Mouse (Mus musculus): ENCODE results near the gene Haus3. TPM values are rescaled to one million over a fixed set of nuclear protein-coding genes. Genes with fewer than 3 reads are reported as not detected.

Gene Haus3
- polyA plus RNA-seq, 1 experiment from 2014 or later = 14.2 TPM

DNA sequence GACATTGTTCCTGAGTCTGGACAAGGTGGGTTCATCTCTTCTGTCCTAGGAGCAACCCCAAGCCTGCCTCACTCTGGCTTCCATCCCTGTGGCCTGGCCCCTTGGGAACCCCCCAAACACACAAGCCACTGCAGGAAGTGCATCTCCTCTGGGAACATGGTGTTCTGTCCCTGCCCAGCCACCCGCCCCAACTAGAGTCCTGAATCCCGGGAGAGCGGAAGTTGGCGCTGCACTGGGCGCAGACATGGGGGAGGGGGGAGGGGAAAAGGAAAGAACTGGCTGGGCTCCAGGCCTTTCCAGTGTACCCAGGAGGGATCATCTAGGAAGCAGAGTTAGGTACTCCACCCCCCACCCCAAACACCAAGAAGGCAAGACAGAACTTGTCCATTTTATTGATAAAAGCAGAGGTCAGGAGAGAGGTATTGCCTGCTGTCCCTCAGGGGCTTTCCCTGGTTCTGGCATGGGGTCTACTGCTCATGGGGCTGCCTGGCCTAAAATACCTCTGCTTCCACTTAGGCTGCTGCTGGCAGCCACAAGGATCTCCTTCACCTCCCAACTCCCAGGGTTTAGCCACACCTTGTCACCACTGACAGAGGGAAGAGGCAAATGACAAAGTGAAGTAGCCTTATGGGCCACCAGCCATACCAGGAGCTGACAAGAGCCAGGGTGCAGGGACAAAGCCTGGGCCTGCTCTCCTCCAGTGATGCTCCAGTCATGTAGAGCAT is 14.0 kb upstream of the Haus3 start:
- peaks cover 12% of the 10 kb centered on the region for H3K36me3 ChIP-seq (ENCODE audit: control insufficient read depth, insufficient read depth, low read length)
- H3K27me3 ChIP-seq (replicated peaks; ENCODE audit: control insufficient read depth, insufficient read depth, low read length) = no peaks in the 10 kb centered on the region
- peak overlapping the region; percentile 9; the same call in 1 of the 2 replicates for H3K27ac ChIP-seq (ENCODE audit: low read depth, low read length)
- H3K4me1 ChIP-seq (ENCODE audit: control insufficient read depth, insufficient read depth, low read depth, low read length) = peaks cover 42% of the 10 kb centered on the region
- H3K9ac ChIP-seq (ENCODE audit: low read depth, low read length) = no peak overlapping the region
- H3K4me2 ChIP-seq (ENCODE audit: low read length) = no peak overlapping the region
- WGBS = 60% methylated on average over 5 of the region's 5 CpGs
- ATAC-seq = no peak
- no peak overlapping the region for H3K4me3 ChIP-seq (ENCODE audit: low read length)
- H3K9me3 ChIP-seq (ENCODE audit: control insufficient read depth, low read length) = no peaks in the 10 kb centered on the region

DNA sequence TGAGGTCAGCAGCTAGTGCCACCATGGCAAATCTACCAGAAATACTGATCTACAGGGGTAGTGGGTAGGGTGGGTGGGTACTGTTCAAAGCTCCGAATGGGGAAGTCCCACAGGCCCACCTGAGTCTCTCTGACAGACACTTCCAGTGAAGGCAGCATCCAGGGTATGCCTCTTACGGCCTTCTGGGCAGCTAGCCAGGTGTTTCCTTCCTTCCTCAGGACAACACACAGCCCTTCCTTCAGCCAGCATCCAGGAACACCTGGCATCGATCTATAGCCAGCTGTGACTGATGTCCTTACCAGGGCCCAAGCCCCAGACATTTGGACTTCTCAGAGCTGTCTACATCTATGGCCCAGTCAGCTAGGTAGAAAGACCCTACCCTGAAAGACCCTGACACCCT is 13.2 kb upstream of the Haus3 start:
- WGBS = 79% methylated on average over 3 of the region's 3 CpGs
- H3K9me3 ChIP-seq (ENCODE audit: control insufficient read depth, low read length) = no peaks in the 10 kb centered on the region
- H3K27ac ChIP-seq (ENCODE audit: low read depth, low read length) = no peak overlapping the region
- no peak overlapping the region for H3K9ac ChIP-seq (ENCODE audit: low read depth, low read length)
- H3K36me3 ChIP-seq (ENCODE audit: control insufficient read depth, insufficient read depth, low read length) = peaks cover 14% of the 10 kb centered on the region
- no peak overlapping the region for H3K4me3 ChIP-seq (ENCODE audit: low read length)
- no peaks in the 10 kb centered on the region for H3K27me3 ChIP-seq (replicated peaks; ENCODE audit: control insufficient read depth, insufficient read depth, low read length)
- no peak for ATAC-seq
- peaks cover 40% of the 10 kb centered on the region for H3K4me1 ChIP-seq (ENCODE audit: control insufficient read depth, insufficient read depth, low read depth, low read length)
- H3K4me2 ChIP-seq (ENCODE audit: low read length) = no peak overlapping the region

DNA sequence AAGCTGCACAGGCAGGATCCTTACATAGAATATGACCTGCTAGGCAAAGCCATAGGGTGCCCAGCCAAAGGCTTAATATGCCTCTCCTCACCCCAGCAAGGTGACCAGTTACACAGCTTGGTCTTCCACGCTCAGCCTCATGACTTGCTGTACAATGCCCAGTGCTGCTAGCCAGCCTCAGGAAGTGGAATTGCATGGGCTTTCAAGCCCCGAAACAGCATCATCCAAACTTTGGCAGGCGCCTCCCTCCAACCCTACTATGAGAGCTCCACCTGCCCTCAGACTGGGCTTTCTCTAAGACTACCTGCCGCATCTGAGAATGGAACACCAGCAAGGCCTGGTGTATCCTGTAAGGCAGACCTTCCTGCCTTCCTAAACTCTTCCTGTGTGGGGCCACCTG is 8.5 kb upstream of the Haus3 start:
- H3K27me3 ChIP-seq (replicated peaks; ENCODE audit: control insufficient read depth, insufficient read depth, low read length) = no peaks in the 10 kb centered on the region
- H3K4me1 ChIP-seq (ENCODE audit: control insufficient read depth, insufficient read depth, low read depth, low read length) = peaks cover 4% of the 10 kb centered on the region
- H3K4me2 ChIP-seq (ENCODE audit: low read length) = no peak overlapping the region
- no peak for ATAC-seq
- 88% methylated on average over 4 of the region's 4 CpGs for WGBS
- no peak overlapping the region for H3K9ac ChIP-seq (ENCODE audit: low read depth, low read length)
- H3K4me3 ChIP-seq (ENCODE audit: low read length) = no peak overlapping the region
- H3K36me3 ChIP-seq (ENCODE audit: control insufficient read depth, insufficient read depth, low read length) = peaks cover 41% of the 10 kb centered on the region
- H3K27ac ChIP-seq (ENCODE audit: low read depth, low read length) = no peak overlapping the region
- no peaks in the 10 kb centered on the region for H3K9me3 ChIP-seq (ENCODE audit: control insufficient read depth, low read length)

DNA sequence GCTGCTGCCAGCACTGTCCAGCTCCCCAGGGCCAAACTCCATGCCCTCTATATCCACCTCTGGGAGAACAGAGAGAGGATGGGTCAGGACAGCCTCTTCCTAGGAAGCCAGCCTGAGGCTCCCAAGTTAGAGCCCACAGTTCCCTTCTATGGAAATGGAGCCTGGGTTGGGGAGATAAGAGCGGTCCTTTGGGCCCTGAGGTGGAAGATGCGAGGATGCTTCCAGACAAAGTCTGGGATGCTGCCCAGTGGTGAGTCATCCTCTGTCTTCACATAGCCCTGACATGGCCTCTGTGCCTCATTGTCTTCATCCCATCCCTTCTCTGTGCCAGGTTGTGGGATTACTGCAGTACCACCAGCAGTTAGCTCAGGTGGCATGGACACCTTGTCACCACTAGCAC is 7.8 kb upstream of the Haus3 start:
- no peaks in the 10 kb centered on the region; the same call in 1 of the 2 replicates for H3K4me1 ChIP-seq (ENCODE audit: control insufficient read depth, insufficient read depth, low read depth, low read length)
- H3K36me3 ChIP-seq (ENCODE audit: control insufficient read depth, insufficient read depth, low read length) = peaks cover 39% of the 10 kb centered on the region
- no peak for ATAC-seq
- no peaks in the 10 kb centered on the region for H3K27me3 ChIP-seq (replicated peaks; ENCODE audit: control insufficient read depth, insufficient read depth, low read length)
- no peak overlapping the region for H3K4me2 ChIP-seq (ENCODE audit: low read length)
- WGBS = 87% methylated on average over 2 of the region's 2 CpGs
- H3K4me3 ChIP-seq (ENCODE audit: low read length) = no peak overlapping the region
- no peak overlapping the region for H3K27ac ChIP-seq (ENCODE audit: low read depth, low read length)
- no peak overlapping the region for H3K9ac ChIP-seq (ENCODE audit: low read depth, low read length)
- H3K9me3 ChIP-seq (ENCODE audit: control insufficient read depth, low read length) = no peaks in the 10 kb centered on the region

DNA sequence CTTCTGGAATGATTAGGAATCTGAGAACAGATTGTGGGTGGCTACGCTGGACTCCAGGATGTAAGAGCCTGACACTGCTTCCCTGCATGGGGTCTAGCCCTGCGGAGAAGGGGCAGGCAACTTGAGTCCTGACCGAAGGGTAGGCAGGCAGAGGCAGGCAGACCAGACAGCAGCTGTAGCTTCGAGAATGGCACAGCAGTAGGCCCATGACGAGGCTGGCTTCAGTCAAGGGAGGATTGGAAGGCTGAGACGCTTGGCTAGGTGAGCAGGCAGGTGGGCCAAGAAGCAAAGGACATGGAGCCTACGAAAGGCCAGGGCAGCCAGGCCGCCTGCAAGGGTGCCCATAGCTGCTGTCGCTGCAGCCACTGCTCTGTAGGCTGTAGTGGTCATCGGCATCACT is 7.4 kb upstream of the Haus3 start:
- no peak overlapping the region for H3K27ac ChIP-seq (ENCODE audit: low read depth, low read length)
- no peak overlapping the region for H3K4me2 ChIP-seq (ENCODE audit: low read length)
- peaks cover 35% of the 10 kb centered on the region for H3K36me3 ChIP-seq (ENCODE audit: control insufficient read depth, insufficient read depth, low read length)
- no peak overlapping the region for H3K9ac ChIP-seq (ENCODE audit: low read depth, low read length)
- H3K4me3 ChIP-seq (ENCODE audit: low read length) = no peak overlapping the region
- H3K4me1 ChIP-seq (ENCODE audit: control insufficient read depth, insufficient read depth, low read depth, low read length) = no peaks in the 10 kb centered on the region
- WGBS = 66% methylated on average over 10 of the region's 10 CpGs
- no peak for ATAC-seq
- H3K9me3 ChIP-seq (ENCODE audit: control insufficient read depth, low read length) = no peaks in the 10 kb centered on the region
- no peaks in the 10 kb centered on the region for H3K27me3 ChIP-seq (replicated peaks; ENCODE audit: control insufficient read depth, insufficient read depth, low read length)

DNA sequence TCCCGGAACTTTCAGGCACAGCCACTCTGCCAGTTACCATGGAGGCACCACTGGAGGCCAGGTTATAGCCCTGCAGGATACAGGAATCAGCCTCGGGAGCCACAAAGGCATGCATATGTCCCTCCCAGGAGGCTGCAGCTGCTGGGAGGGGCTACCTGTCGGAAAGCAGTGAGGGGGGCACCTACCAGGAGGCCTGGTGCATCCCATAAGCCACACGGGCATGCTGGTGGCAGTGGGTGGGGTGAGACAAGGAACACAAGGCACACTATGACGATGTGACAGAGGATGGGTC is 6.0 kb upstream of the Haus3 start:
- no peaks in the 10 kb centered on the region for H3K27me3 ChIP-seq (replicated peaks; ENCODE audit: control insufficient read depth, insufficient read depth, low read length)
- peaks cover 32% of the 10 kb centered on the region for H3K36me3 ChIP-seq (ENCODE audit: control insufficient read depth, insufficient read depth, low read length)
- no peaks in the 10 kb centered on the region for H3K9me3 ChIP-seq (ENCODE audit: control insufficient read depth, low read length)
- no peak for ATAC-seq
- no peaks in the 10 kb centered on the region for H3K4me1 ChIP-seq (ENCODE audit: control insufficient read depth, insufficient read depth, low read depth, low read length)
- no peak overlapping the region for H3K27ac ChIP-seq (ENCODE audit: low read depth, low read length)
- no peak overlapping the region for H3K4me3 ChIP-seq (ENCODE audit: low read length)
- no peak overlapping the region for H3K9ac ChIP-seq (ENCODE audit: low read depth, low read length)
- WGBS = 25% methylated on average over 5 of the region's 5 CpGs
- no peak overlapping the region for H3K4me2 ChIP-seq (ENCODE audit: low read length)

DNA sequence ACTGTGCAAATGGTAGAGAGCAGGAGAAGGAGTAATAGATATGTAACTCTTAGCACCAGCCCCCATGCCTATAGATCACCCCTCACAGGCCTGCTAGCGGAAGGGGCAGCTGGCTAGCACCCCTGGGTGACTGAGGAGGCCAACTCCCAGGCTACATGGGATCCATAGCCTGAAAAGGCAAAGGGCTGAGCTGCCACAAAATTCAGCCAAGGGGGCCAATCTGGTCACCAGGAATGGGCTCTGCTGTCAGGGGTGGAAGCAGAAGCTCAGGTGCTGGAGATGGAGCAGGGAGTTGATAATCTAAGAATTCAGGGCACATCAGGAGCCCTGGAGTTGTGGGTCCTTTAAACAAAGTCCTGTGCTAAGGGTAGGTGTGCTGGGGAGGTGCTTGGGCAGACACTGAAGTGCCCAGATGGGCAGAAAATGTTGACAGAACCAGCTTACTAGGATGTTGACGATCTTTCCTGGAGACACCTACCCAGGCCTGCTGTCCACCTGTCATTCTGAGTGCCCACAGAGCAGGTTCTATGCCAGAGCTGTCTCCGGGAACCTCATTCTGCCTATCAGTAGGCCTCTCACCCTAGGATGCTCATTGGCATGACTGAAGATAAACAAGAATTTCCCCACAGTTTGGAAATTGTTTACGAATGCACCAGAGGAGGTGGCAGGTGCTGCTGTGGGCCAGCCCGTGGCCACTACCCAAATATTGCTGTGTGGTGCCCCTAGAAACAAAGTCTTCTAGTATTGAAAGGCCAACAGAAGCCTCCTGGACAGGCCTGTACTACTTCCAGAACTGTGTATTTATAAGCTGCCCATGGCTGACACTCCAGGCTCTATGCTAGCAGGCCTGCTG is 5.4 kb upstream of the Haus3 start:
- Histone ChIP-seq H3K4me1 (ENCODE audit: control insufficient read depth, insufficient read depth, low read depth, low read length) (peaks cover 3% of the 10 kb centered on the region), H3K27me3 (replicated peaks; ENCODE audit: control insufficient read depth, insufficient read depth, low read length) (no peaks in the 10 kb centered on the region), H3K4me2 (ENCODE audit: low read length) (no peak overlapping the region), H3K4me3 (ENCODE audit: low read length) (no peak overlapping the region), H3K27ac (ENCODE audit: low read depth, low read length) (no peak overlapping the region), H3K9ac (ENCODE audit: low read depth, low read length) (no peak overlapping the region), H3K36me3 (ENCODE audit: control insufficient read depth, insufficient read depth, low read length) (peaks cover 32% of the 10 kb centered on the region), H3K9me3 (ENCODE audit: control insufficient read depth, low read length) (no peaks in the 10 kb centered on the region)
- no peak for ATAC-seq
- 71% methylated on average over 5 of the region's 5 CpGs for WGBS

DNA sequence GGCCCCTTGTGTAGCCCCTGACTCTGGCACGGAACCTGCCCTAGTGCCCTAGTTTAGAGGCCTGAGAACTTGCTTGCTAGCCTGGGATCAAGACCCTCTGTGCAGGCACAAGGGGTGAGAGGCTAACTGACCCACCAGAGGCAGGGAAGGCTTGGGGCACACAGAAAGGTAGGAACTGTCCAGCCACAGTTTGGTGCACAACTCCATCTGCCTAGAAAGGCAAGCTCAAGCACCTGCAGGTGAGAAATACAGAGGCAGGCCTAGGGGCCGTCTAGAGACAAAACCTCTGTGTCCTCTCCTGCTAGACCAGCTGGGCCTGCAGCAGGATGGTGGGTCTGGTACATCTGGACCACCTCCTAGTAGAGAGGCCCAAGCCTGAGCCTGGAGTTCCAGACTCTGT is 4.7 kb upstream of the Haus3 start:
- H3K4me1 ChIP-seq (ENCODE audit: control insufficient read depth, insufficient read depth, low read depth, low read length) = peaks cover 4% of the 10 kb centered on the region
- no peak overlapping the region for H3K9ac ChIP-seq (ENCODE audit: low read depth, low read length)
- H3K4me3 ChIP-seq (ENCODE audit: low read length) = no peak overlapping the region
- no peak overlapping the region for H3K27ac ChIP-seq (ENCODE audit: low read depth, low read length)
- 86% methylated on average over 2 of the region's 2 CpGs for WGBS
- H3K4me2 ChIP-seq (ENCODE audit: low read length) = no peak overlapping the region
- no peak for ATAC-seq
- H3K27me3 ChIP-seq (replicated peaks; ENCODE audit: control insufficient read depth, insufficient read depth, low read length) = no peaks in the 10 kb centered on the region
- peaks cover 32% of the 10 kb centered on the region for H3K36me3 ChIP-seq (ENCODE audit: control insufficient read depth, insufficient read depth, low read length)
- no peaks in the 10 kb centered on the region for H3K9me3 ChIP-seq (ENCODE audit: control insufficient read depth, low read length)

DNA sequence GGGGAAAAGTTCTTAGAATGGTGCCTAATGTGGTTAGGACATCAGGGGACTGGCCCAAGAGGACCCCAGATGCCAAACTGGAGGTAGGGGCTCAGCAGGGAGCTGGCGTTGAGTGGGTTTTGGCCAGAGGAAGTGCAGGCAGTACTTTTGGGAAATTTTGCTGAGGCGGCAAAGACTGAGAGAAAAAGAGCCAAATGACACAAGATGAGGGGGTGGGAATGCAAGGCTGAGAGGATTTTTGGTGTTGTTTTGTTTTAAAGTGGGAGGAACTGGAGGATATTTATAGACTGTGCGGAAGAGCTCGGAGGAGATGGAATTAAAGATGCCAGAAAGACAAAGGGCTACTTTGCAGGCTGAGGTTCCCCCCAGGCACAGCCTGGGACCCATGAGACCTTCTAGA is 1.4 kb upstream of the Haus3 start:
- Histone ChIP-seq H3K4me2 (ENCODE audit: low read length) (no peak overlapping the region), H3K27ac (ENCODE audit: low read depth, low read length) (no peak overlapping the region), H3K27me3 (replicated peaks; ENCODE audit: control insufficient read depth, insufficient read depth, low read length) (no peaks in the 10 kb centered on the region), H3K4me1 (ENCODE audit: control insufficient read depth, insufficient read depth, low read depth, low read length) (peaks cover 7% of the 10 kb centered on the region), H3K9ac (ENCODE audit: low read depth, low read length) (no peak overlapping the region), H3K9me3 (ENCODE audit: control insufficient read depth, low read length) (no peaks in the 10 kb centered on the region), H3K36me3 (ENCODE audit: control insufficient read depth, insufficient read depth, low read length) (peaks cover 13% of the 10 kb centered on the region; the same call in 1 of the 2 replicates), H3K4me3 (ENCODE audit: low read length) (no peak overlapping the region)
- ATAC-seq = no peak
- WGBS = 79% methylated on average over 4 of the region's 4 CpGs
